Mouse (Mus musculus) heart, embryonic 15.5 days (tissue): Measurements from ENCODE around the gene Arnt2. TPM values are rescaled to one million over a fixed set of nuclear protein-coding genes. Genes with fewer than 3 reads are reported as not detected.

Source experiments
- ATAC-seq: fragments of 200-750 bp; cut with Nextera tagmentation; replicated peaks from 2 replicates; pipeline ENCODE4 v1.8.0; 2017; ENCODE audit warnings: low read depth, moderate TSS enrichment; ENCODE audit not compliant: insufficient number of reproducible peaks, insufficient read depth, low FRiP score
- H3K27ac ChIP-seq: fragments of 300-500 bp; sonication (generic); 2 replicates; pipeline ENCODE4 v1.5.1; 2015; ENCODE audit warnings: mild to moderate bottlenecking, inconsistent platforms
- H3K27me3 ChIP-seq: fragments of 300-500 bp; sonication (generic); 2 replicates; pipeline ENCODE4 v1.6.1; 2015; ENCODE audit warnings: inconsistent platforms
- H3K36me3 ChIP-seq: fragments of 300-500 bp; sonication (generic); 2 replicates; pipeline ENCODE4 v1.6.1; 2015; ENCODE audit warnings: mild to moderate bottlenecking, inconsistent platforms
- H3K4me1 ChIP-seq: fragments of 300-500 bp; sonication (generic); replicated peaks from 2 replicates; pipeline ENCODE4 v1.6.1; 2015; ENCODE audit warnings: inconsistent platforms
- H3K4me2 ChIP-seq: fragments of 300-500 bp; sonication (generic); 2 replicates; pipeline ENCODE4 v1.6.1; 2015; ENCODE audit warnings: inconsistent platforms, mild to moderate bottlenecking, moderate library complexity
- H3K4me3 ChIP-seq: fragments of 300-500 bp; sonication (generic); 2 replicates; pipeline ENCODE4 v1.5.1; 2015; ENCODE audit warnings: mild to moderate bottlenecking, inconsistent platforms
- H3K9ac ChIP-seq: fragments of 300-500 bp; sonication (generic); 2 replicates; pipeline ENCODE4 v1.6.1; 2015; ENCODE audit warnings: mild to moderate bottlenecking, inconsistent platforms
- H3K9me3 ChIP-seq: fragments of 300-500 bp; sonication (generic); replicated peaks from 2 replicates; pipeline ENCODE4 v1.6.1; 2016; ENCODE audit warnings: inconsistent platforms
- WGBS: fragments of 180-500 bp; shearing (Covaris S2); methylation state at CpG from one replicate; pipeline ENCODE4 v1.1.7; 2015; ENCODE audit warnings: mixed read lengths; 5-methylcytosine and 5-hydroxymethylcytosine counted together
- polyA plus RNA-seq: library from polyadenylated mRNA; unstranded; fragments of >200 nt; fragmentation: Nextera tagmentation; extraction: Ambion mirVana; gene quantifications from 2 replicates; pipeline ENCODE4 v1.2.1, GENCODE M21; 2015

The Arnt2 gene
- polyA plus RNA-seq, 1 experiment from 2014 or later: 1.5 TPM

DNA sequence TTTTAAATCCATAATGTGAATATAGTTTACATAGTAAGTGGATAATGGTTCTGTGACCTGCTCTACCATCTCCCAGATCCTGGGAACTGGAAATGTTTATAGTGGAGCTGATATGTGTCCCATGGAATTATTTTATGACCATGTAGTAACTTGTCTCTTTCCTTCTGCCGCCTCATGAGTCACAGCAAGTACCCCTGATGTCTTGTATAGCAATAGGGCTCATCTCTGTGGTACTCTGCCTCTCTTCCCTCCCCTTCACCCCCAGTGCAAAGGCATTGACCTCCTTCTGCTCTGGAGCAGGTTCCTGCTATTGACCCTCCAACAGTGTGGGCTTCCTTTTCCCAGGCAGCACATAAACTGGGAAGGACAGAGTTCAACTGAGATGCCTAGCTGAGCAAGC is 182.3 kb downstream of the Arnt2 start:
- ATAC-seq: no peak
- Histone ChIP-seq H3K4me3 (no peak overlapping the region), H3K36me3 (no peaks in the 10 kb centered on the region), H3K4me2 (no peak overlapping the region), H3K9ac (no peak overlapping the region), H3K27ac (no peak overlapping the region), H3K27me3 (no peaks in the 10 kb centered on the region), H3K9me3 (no peaks in the 10 kb centered on the region), H3K4me1 (no peaks in the 10 kb centered on the region)
- 79% methylated on average over 1 of the region's 1 CpGs for WGBS

DNA sequence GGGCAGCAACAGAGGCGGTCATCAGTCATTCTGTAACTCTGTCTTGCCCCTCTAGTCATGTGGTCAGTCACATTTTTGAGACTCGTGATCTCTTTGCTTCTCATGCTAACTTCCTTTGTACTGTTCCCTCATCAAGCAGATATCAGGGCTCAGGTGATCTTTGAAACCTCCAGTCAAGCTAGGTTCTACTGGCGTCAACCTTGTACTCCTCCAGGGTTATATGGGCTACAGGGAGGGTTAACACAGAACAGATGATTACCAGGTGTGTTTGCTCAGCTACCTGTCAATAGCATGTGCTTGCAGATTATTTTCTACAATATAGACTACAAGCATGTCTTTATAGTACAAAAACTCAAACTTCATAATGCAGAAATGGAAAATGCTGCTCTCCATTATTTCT is 183.1 kb downstream of the Arnt2 start:
- ATAC-seq: no peak
- Histone ChIP-seq H3K4me2 (no peak overlapping the region), H3K36me3 (no peaks in the 10 kb centered on the region), H3K27ac (no peak overlapping the region), H3K9me3 (no peaks in the 10 kb centered on the region), H3K4me3 (no peak overlapping the region), H3K27me3 (no peaks in the 10 kb centered on the region), H3K4me1 (no peaks in the 10 kb centered on the region), H3K9ac (no peak overlapping the region)
- 72% methylated on average over 3 of the region's 3 CpGs for WGBS

DNA sequence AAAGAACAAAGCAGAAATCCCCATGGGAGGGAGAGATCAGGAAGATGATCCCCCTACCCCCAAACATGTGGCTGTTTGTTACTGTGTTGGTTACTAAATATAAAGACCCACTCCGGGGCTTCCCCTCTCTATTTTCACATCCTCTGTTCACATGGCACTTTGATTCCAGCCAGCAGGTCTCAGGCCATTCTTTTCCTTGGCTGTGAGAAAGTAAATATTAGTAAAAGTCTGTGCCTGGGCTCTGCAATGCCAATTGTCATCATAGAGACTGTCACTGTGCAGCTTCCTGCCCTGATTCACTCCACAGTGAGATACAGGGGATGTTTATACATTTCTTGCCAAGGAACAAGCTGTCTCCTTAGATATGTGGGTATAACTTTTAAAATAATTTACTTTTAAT is 197.9 kb downstream of the Arnt2 start:
- Histone ChIP-seq H3K36me3 (no peaks in the 10 kb centered on the region), H3K9me3 (no peaks in the 10 kb centered on the region), H3K9ac (no peak overlapping the region), H3K27ac (peak overlapping the region; percentile 46), H3K4me1 (peaks cover 21% of the 10 kb centered on the region), H3K27me3 (no peaks in the 10 kb centered on the region), H3K4me3 (no peak overlapping the region), H3K4me2 (no peak overlapping the region)
- WGBS: 4% methylated on average over 1 of the region's 1 CpGs
- 0 out of 2 replicates have a peak, but pooled peaks have one; percentile 64 for ATAC-seq

DNA sequence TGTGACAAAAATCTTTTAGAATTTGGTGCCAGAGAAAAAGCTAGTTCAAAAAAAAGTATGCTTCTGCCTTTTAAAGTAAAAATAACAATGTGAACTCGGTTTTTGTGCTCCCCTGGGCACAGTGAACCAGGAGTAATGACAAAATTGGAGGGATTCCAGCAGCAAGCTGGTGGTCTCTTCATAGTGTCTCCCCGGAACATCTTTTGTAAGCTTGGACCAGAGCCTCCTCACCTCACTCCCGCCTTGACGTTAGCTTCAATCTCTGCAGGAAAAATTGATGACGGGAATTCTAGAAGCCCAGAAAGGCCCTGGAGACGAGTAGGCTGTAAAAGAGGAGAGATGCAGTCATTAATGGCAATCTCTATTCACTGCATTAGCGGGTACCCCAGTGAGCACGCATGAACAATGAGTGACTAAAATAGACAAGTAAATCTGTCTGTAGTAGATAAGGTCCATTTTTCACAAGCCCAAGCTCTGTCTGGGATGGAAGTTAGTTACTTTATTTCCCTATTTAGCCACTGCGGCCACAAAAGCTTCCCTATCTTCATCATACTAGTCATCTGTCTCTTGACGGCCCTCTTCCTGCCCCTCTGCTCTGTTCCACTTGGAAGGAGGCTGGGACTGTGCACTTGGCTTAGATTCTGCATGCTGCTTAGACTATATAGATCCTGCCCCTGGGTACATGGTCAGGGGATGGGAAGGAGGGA is 199.2 kb downstream of the Arnt2 start:
- Histone ChIP-seq H3K9me3 (no peaks in the 10 kb centered on the region), H3K4me3 (no peak overlapping the region), H3K9ac (no peak overlapping the region), H3K27ac (peak overlapping the region; percentile 46), H3K36me3 (no peaks in the 10 kb centered on the region), H3K4me2 (no peak overlapping the region), H3K4me1 (peaks cover 21% of the 10 kb centered on the region), H3K27me3 (no peaks in the 10 kb centered on the region)
- 23% methylated on average over 10 of the region's 10 CpGs for WGBS
- no peak for ATAC-seq

DNA sequence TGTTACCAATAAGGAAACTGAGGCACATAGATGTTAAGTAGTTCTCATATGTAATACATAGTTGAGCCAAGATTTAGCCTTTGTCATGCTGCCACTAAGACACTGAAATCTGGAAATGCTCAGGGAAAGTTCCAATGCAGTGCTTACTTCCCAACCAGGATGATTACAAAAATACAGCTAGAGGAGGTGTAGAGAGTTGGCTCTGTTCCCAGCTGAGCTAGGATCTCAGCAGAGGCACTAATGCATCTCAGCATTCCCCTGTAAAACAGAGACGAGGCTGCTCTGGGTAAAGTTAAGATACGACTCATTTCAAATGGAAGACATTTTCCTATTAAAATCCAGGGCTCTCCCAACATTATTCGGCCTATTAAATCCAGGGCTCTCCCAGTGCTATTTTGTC is 206.0 kb downstream of the Arnt2 start:
- Histone ChIP-seq H3K9ac (no peak overlapping the region), H3K4me2 (no peak overlapping the region), H3K36me3 (no peaks in the 10 kb centered on the region), H3K27me3 (no peaks in the 10 kb centered on the region), H3K9me3 (no peaks in the 10 kb centered on the region), H3K4me3 (no peak overlapping the region), H3K4me1 (peaks cover 7% of the 10 kb centered on the region), H3K27ac (0 out of 2 replicates have a peak overlapping the region, but pooled peaks have one; percentile 9)
- ATAC-seq: no peak
- WGBS: 37% methylated on average over 3 of the region's 3 CpGs

DNA sequence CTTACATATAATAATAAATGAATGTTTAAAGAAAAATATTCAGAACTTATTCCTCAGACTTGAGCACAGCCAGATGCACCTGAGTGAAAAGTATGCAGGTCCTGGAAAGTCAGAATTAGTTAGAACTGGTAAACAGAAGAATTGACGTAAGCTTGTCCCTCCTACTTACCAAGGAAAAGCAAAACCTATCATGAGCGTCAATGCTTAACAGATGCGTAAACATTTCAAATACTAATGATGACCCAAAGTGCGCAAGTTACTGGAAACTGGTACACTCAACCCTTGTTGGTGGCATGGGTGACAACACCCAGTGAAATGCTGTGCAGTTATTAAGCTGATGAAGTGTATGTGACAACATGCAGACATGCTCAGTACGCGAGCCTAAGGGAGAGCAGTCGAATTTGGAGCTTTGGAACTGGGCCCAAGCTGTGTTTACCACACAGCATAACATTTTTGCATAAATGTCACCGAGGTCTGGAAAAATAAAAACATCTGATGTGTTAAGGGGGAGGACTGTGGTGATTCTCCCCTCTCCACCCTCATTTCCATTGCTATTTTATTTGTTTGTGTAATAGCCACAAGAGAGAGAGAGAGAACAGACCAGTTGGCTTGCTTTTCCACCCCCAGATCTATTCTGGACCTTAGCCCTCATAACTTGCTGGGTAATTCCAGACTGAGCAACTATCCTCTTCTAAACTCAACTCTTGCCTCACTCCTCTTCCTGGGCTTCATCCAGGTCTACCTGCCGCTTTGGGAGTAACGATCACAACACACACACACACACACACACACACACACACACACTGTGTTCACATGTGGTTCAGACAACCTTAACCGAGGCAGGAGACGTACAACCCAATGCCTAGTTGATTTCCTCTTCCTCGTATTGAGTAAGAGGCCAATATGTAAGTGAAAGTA is 208.6 kb downstream of the Arnt2 start:
- H3K36me3 ChIP-seq: no peaks in the 10 kb centered on the region
- H3K4me1 ChIP-seq: peaks cover 7% of the 10 kb centered on the region
- no peak overlapping the region for H3K27ac ChIP-seq
- no peak for ATAC-seq
- H3K27me3 ChIP-seq: no peaks in the 10 kb centered on the region
- no peaks in the 10 kb centered on the region for H3K9me3 ChIP-seq
- no peak overlapping the region for H3K4me3 ChIP-seq
- WGBS: 69% methylated on average over 13 of the region's 13 CpGs
- no peak overlapping the region for H3K9ac ChIP-seq
- no peak overlapping the region for H3K4me2 ChIP-seq

DNA sequence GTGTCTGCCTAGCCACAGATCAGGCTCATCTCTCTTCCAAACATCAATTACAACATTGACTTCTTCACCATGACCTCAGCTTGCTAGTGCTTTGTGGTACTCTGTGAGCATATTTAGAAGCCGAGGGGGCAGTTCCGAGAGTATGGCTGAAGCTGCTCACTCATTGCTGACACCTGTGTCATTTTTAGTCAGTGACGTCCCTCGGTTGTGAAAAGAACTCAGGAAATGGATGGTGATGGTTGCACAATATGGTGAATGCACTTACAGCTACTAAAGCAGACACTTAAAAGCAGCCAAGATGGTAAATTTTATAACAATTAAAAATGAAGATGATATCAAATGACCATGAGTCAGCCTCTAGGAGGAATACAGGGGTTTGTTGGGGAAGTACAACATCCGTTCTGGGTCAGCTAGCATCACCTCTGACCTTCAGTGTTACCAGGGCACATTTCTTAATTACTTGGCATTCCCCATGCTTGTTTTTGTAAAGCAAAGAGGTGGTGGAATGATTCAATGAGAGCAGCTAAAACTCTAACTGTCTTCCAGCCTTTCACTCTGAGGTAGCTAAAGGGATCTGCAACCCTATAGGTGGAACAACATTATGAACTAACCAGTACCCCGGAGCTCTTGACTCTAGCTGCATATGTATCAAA is 212.6 kb downstream of the Arnt2 start:
- H3K27me3 ChIP-seq: no peaks in the 10 kb centered on the region
- H3K9ac ChIP-seq: no peak overlapping the region
- no peak overlapping the region for H3K27ac ChIP-seq
- WGBS: 78% methylated on average over 6 of the region's 6 CpGs
- H3K4me3 ChIP-seq: no peak overlapping the region
- H3K4me1 ChIP-seq: no peaks in the 10 kb centered on the region
- no peak for ATAC-seq
- H3K9me3 ChIP-seq: no peaks in the 10 kb centered on the region
- H3K36me3 ChIP-seq: no peaks in the 10 kb centered on the region
- no peak overlapping the region for H3K4me2 ChIP-seq

Other genes with a start within 250 kb of the Arnt2 start
- gene Gm2115, start 118.8 kb upstream of the Arnt2 start, polyA plus RNA-seq: 0.42 and 0.47 TPM in 2 replicates
- 4.4 and 6.6 TPM in 2 replicates for gene Fah, start 196.5 kb upstream of the Arnt2 start, polyA plus RNA-seq